Mouse (Mus musculus) C2C12 (cell line): ENCODE results near the gene Ptn. TPM values are rescaled to one million over a fixed set of nuclear protein-coding genes. Genes with fewer than 3 reads are reported as not detected.

ENCODE experiments used
- H3K27me3 ChIP-seq: one replicate; pipeline ENCODE4 v1.6.1; 2011; ENCODE audit not compliant: control insufficient read depth, insufficient read depth, insufficient read length
- H3K36me3 ChIP-seq: one replicate; pipeline ENCODE4 v1.6.1; 2011; ENCODE audit not compliant: control insufficient read depth, insufficient read depth
- H3K4me3 ChIP-seq: one replicate; pipeline ENCODE4 v1.5.1; 2011; ENCODE audit warnings: mild to moderate bottlenecking, control low read depth; ENCODE audit not compliant: poor library complexity, insufficient read depth, severe bottlenecking
- H3K79me2 ChIP-seq: one replicate; pipeline ENCODE4 v1.6.1; 2011; ENCODE audit not compliant: control insufficient read depth, insufficient read depth
- H3K79me3 ChIP-seq: one replicate; pipeline ENCODE4 v1.6.1; 2011; ENCODE audit warnings: low read depth, control low read depth
- H3ac ChIP-seq: one replicate; pipeline ENCODE3; 2011; ENCODE audit warnings: low read depth; ENCODE audit not compliant: control insufficient read depth, insufficient read length
- CEBPB ChIP-seq: IDR thresholded peaks from one replicate; pipeline ENCODE4 v1.6.1; 2011; ENCODE audit warnings: low read depth, mild to moderate bottlenecking, control low read depth, moderate library complexity
- CTCF ChIP-seq: IDR thresholded peaks from one replicate; pipeline ENCODE4 v1.5.1; 2011; ENCODE audit not compliant: control insufficient read depth, insufficient read depth, insufficient read length
- FOSL1 ChIP-seq: IDR thresholded peaks from one replicate; pipeline ENCODE4 v1.8.0; 2011; ENCODE audit warnings: mild to moderate bottlenecking, low read length; ENCODE audit not compliant: poor library complexity, insufficient read depth, severe bottlenecking
- MAX ChIP-seq: IDR thresholded peaks from one replicate; pipeline ENCODE4 v1.6.1; 2011; ENCODE audit warnings: mild to moderate bottlenecking, control low read depth
- MYOD1 ChIP-seq: IDR thresholded peaks from one replicate; pipeline ENCODE4 v1.6.1; 2011; ENCODE audit warnings: low read depth; ENCODE audit not compliant: control insufficient read depth, insufficient read length
- MYOG ChIP-seq: IDR thresholded peaks from one replicate; pipeline ENCODE4 v1.6.1; 2011; ENCODE audit not compliant: control insufficient read depth, insufficient read length; ENCODE audit errors: extremely low read depth
- USF1 ChIP-seq: IDR thresholded peaks from one replicate; pipeline ENCODE4 v1.6.1; 2011; ENCODE audit warnings: low read depth, mild to moderate bottlenecking, control low read depth, moderate library complexity
- microRNA-seq: library from miRNA; unstranded; fragments of <30 nt; microRNA quantifications from one replicate; pipeline ENCODE4, GENCODE M21; 2019; ENCODE audit warnings: borderline microRNAs expressed
- polyA plus RNA-seq: library from polyadenylated mRNA; unstranded; fragments of >200 nt; fragmentation: generic; extraction: Trizol; gene quantifications from one replicate; pipeline ENCODE4 v1.2.1, GENCODE M21; 2012; ENCODE audit warnings: missing spikeins

Gene Ptn
- polyA plus RNA-seq, 1 experiment = 2.4 TPM

GRCm38 (mm10) chr6:36676710-36677691, 133.0 kb downstream of the Ptn start:
- Histone ChIP-seq H3K79me3 (no peaks in the 10 kb centered on the region), H3K36me3 (no peaks in the 10 kb centered on the region), H3K4me3 (no peak overlapping the region), H3K79me2 (no peaks in the 10 kb centered on the region), H3ac (no peak overlapping the region), H3K27me3 (no peaks in the 10 kb centered on the region)
- TF ChIP-seq CEBPB (no peak), MYOD1 (no peak), MAX (no peak), USF1 (no peak), MYOG (no peak), CTCF (no peak), FOSL1 (no peak)

- Histone ChIP-seq H3K4me3 (no peak overlapping the region), H3K79me2 (no peaks in the 10 kb centered on the region), H3K27me3 (no peaks in the 10 kb centered on the region), H3K36me3 (no peaks in the 10 kb centered on the region), H3ac (no peak overlapping the region), H3K79me3 (no peaks in the 10 kb centered on the region)
- no peak for TF ChIP-seq USF1
- TF ChIP-seq MYOG = no peak
- TF ChIP-seq FOSL1 = no peak
- TF ChIP-seq CEBPB = no peak
- no peak for TF ChIP-seq MAX
- no peak for TF ChIP-seq CTCF
- TF ChIP-seq MYOD1 = no peak
Measured at GRCm38 (mm10) chr6:36672399-36673221, 137.4 kb downstream of the Ptn start.

- no peaks in the 10 kb centered on the region for H3K79me3 ChIP-seq
- no peaks in the 10 kb centered on the region for H3K27me3 ChIP-seq
- H3ac ChIP-seq = no peak overlapping the region
- no peak overlapping the region for H3K4me3 ChIP-seq
- TF ChIP-seq MYOG (no peak), MAX (no peak), USF1 (no peak), MYOD1 (no peak)
- H3K79me2 ChIP-seq = no peaks in the 10 kb centered on the region
- no peaks in the 10 kb centered on the region for H3K36me3 ChIP-seq
Measured at GRCm38 (mm10) chr6:36671274-36671673, 138.7 kb downstream of the Ptn start.

Small RNA genes within 50 kb of the gene (microRNA-seq; reads per million reads assigned to microRNA genes)
- not detected for gene Gm25111
